Mouse (Mus musculus) activated CD4-positive, CD25-positive, alpha-beta regulatory T cell (primary cell): ENCODE results near the gene Ahsg. TPM values are rescaled to one million over a fixed set of nuclear protein-coding genes. Genes with fewer than 3 reads are reported as not detected.

ENCODE experiments used
- polyA plus RNA-seq, 2 experiments: library from polyadenylated mRNA; unstranded; fragments of 100-300 nt; shearing (Covaris generic); gene quantifications; one replicate each; pipeline ENCODE4 v1.2.1; 2017

Ahsg gene
- not detected for polyA plus RNA-seq

DNA sequence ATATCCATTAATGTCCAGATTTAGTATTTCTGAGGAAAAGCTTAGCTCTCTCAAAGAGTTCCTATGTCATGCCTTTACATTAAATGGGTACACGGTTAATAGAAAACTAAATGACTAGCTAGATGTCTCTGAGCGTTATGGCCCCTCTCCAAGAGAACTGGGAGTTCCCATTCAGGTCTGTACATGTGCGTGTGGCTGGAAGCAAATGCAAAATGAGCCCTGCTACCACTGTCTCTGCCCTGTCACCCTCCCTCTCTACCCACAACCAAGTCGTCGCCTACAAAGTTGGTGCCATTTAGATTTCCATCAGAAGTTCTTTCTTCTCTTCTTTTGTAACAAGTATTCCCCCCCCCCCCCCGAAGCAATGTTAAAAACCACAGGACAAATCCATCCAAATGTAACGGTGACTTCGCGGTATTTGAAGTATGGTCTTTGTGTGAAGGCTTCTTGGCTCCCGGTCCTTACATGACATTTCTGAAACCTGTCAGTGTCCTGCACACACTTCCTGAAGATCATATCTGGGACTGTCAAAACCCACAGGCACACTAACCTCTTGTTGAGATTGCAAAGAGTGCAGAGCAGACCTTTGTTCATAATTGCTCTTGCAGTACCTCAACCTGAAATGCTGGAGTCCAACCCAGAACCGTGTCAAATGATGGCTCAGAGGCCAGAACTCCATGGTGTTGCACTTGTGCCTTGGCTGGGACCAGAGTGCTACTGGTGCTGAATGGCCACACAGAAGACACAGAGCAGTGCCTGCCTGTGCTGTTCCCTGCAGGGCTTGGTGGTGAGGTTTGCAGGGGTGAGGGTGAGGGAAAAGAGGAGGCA is at the start of gene Ahsg:
Gene Ahsg, plus strand, starts transcription at position 595 of the 828 bp plus-strand sequence.

DNA sequence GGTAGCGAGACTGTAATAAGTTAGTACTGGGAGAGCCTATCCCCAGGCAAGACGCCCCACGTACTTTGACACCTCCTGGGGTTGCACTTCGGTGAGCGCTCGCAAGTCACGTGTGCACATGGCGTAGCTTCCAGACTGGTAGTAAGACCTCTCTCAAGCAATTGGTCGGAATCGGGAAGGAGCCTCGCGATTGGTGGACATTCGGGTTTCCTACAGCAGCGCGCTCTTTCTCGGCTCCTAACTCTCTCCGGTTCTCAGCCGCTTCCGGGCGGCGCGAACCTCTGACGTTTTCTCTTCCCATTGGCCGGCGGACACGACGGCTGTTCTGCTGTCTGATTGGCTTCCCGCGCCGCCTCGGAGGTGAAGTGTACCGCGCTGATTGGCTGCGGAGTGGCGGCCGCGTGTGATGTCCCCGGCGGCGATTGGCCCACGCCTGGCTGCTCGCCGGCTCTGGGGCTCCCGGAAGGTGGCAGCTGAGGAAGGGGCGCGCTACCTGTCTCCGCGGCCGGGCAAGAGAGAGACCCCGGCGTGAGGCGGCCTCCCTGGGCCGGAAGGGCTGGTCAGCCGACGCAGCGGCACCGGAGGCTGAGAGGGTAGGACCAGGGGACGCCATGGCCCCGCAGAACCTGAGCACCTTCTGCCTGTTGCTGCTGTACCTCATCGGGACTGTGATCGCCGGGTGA is 33.5 kb upstream of the Ahsg start, which contains the start of the genes Tbccd1 and Dnajb11:
Gene Tbccd1, minus strand, starts transcription at position 239 of the 683 bp plus-strand sequence.
Gene Dnajb11, plus strand, starts transcription at position 415 of the 683 bp plus-strand sequence.

DNA sequence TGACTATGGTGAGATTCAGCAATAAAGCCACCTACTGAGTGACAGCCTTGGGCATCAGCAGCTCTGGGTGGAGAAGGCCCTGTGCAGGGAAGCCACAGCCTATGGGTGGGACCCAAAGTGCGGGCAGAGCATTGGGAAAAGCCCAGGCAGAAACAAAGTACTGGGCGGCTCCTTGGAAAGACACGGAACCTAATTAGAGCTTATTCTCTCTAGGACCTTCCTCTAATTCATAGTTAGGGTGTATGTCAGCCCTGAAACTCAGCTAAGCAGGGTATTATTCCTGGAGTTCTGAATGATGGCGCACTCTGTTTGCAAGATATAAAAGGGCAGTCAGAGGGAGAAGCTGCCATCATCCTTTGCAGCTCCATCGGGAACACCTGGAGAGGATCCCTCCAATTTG is 27.0 kb downstream of the Ahsg start, which contains the start of gene Fetub:
Gene Fetub, plus strand, starts transcription at position 301 of the 400 bp plus-strand sequence.

Other genes with a start within 250 kb of the Ahsg start
- gene Dgkg, start 234.1 kb upstream of the Ahsg start, polyA plus RNA-seq = 1 to 10 TPM in 1 of 2 experiments, under 1 TPM in 1; 0.37 to 1.2 TPM
- gene Crygs, start 79.7 kb upstream of the Ahsg start, polyA plus RNA-seq = not detected
- 10 to 100 TPM; 15.6 to 16.4 TPM for gene Tbccd1, start 33.6 kb upstream of the Ahsg start, polyA plus RNA-seq
- 100 to 1,000 TPM; 111 to 145 TPM for gene Dnajb11, start 33.4 kb upstream of the Ahsg start, polyA plus RNA-seq
- gene Fetub, start 27.1 kb downstream of the Ahsg start, polyA plus RNA-seq = not detected
- gene Hrg, start 59.8 kb downstream of the Ahsg start, polyA plus RNA-seq = not detected
- not detected for gene Kng2, start 138.2 kb downstream of the Ahsg start, polyA plus RNA-seq
- gene Kng1, start 166.6 kb downstream of the Ahsg start, polyA plus RNA-seq = not detected
- 100 to 1,000 TPM; 178 to 215 TPM for gene Eif4a2, start 216.2 kb downstream of the Ahsg start, polyA plus RNA-seq
- 10 to 100 TPM; 33.1 to 35.5 TPM for gene Rfc4, start 236.5 kb downstream of the Ahsg start, polyA plus RNA-seq